Mouse (Mus musculus): Measurements from ENCODE around the gene Rpl27a.

Rpl27a gene

DNA sequence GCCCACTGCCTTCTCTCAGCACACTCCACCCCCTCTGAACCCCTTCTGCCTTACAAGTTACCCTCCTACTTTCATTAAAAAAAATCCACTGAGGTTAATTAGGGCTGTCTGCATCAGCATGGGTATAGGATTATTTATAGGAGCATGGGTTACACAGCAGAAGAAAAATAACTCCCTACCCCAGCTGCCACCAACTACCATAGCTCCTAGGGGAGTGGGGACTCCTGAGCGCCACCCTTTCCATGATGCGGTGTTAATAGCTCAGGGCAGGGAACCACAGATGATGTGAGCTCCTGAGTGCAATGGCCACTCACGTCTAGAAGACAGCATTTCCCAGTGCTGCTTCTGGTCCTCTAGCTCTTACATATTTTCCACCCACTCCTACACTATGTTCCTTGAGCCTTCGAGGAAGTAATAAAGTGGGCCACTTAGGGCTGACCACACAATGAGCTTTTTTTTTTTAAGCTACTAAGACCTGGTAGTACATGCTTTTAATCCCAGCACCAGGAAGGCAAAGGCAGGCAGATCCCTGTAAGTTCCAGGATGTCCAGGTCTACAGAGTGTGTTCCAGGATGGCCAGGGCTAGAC, 44.9 kb downstream of the Rpl27a start:
- no peak for DNase-seq (ENCODE audit: low read depth)

- DNase-seq (ENCODE audit: low read depth) = no peak
Observed at GRCm38 (mm10) chr7:109566327-109566726, 47.4 kb downstream of the Rpl27a start.

DNA sequence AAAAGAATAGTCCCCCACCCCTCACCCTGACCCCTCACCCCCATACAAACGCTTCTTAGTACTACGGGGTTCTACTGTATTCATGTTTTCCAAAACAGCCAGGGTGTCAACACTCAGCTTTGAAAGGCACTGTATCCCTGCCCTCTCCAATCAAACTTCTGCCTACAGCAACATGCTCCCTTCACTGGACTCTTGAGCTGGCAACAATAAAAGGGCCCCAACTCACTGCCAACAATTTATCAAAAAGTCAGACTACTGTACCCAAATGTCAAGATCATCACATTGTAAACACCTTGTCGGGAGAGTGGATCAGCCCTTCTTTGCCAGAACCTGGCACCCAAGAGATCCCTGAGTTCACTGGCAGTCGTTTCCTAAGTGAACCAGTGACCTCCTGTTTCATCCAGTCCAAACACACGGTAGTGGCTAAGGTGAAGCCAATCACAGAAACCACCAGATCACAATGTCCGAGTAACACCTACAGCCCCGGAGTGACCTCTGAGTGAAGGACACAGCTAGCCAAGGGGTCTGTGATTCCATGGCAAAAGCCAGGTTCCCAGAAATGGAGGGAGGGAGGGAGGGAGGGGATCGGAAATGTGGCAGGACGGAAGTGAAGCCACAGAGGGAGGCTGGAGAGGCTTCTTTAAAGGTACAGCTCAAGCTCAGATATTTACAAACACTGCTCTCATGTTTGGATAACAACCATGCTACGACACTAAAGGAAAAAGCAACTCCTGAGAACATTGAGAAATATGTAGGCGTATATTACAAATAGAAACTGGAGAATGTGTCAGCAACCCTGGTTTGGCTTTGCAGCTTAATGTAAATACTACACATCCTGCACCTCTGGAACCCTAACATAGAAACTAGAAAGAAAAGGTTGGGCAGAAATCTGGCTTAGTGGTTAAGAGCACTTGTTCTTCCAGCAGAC, 48.2 kb downstream of the Rpl27a start:
- no peak for DNase-seq (ENCODE audit: low read depth)

- DNase-seq (ENCODE audit: low read depth) = no peak
Observed at GRCm38 (mm10) chr7:109568391-109568892, 49.5 kb downstream of the Rpl27a start.

All from fibroblast of lung, adult 2 months (primary cell).